Mouse (Mus musculus): ENCODE results near the gene Grm3.

- no peak for TF ChIP-seq CTCF (IDR thresholded peaks at IDR 0.05; ENCODE audit: low read depth, low read length)
- TF ChIP-seq POLR2A (IDR thresholded peaks at IDR 0.05; ENCODE audit: borderline replicate concordance, low read depth, low read length): no peak
Measured at GRCm38 (mm10) chr5:9692333-9692732, 32.6 kb downstream of the Grm3 start.

Measured in bone marrow macrophage, adult 2 months (primary cell).